Mouse (Mus musculus) testis, adult 2 months (tissue): Measurements from ENCODE around the gene Arhgap9. TPM values are rescaled to one million over a fixed set of nuclear protein-coding genes. Genes with fewer than 3 reads are reported as not detected.
"Not testable (repeated sequence)": the region's sequence is repeated elsewhere in the genome, so short reads cannot be mapped to it uniquely, and the experiment has no call there.

Source experiments
- H3K27ac ChIP-seq: fragments of 200-500 bp; 2 replicates; pipeline ENCODE4 v1.5.1; 2012; ENCODE audit warnings: low read depth, low read length; ENCODE audit not compliant: control insufficient read depth, insufficient read depth
- H3K27me3 ChIP-seq: fragments of 200-500 bp; 2 replicates; pipeline ENCODE4 v1.6.1; 2012; ENCODE audit warnings: mild to moderate bottlenecking, low read length, moderate library complexity; ENCODE audit not compliant: control insufficient read depth, insufficient read depth
- H3K36me3 ChIP-seq: fragments of 200-500 bp; 2 replicates; pipeline ENCODE4 v1.6.1; 2012; ENCODE audit warnings: mild to moderate bottlenecking, low read length; ENCODE audit not compliant: control insufficient read depth, insufficient read depth
- H3K4me1 ChIP-seq: fragments of 200-500 bp; 2 replicates; pipeline ENCODE4 v1.6.1; 2012; ENCODE audit warnings: low read length; ENCODE audit not compliant: control insufficient read depth, insufficient read depth
- H3K4me3 ChIP-seq: fragments of 200-500 bp; 2 replicates; pipeline ENCODE4 v1.5.1; 2012; ENCODE audit warnings: low read depth, mild to moderate bottlenecking, low read length, moderate library complexity, mixed read lengths; ENCODE audit not compliant: control insufficient read depth
- CTCF ChIP-seq: fragments of 200-500 bp; IDR thresholded peaks from 2 replicates; pipeline ENCODE4 v1.5.1; 2012; ENCODE audit warnings: low read depth, mild to moderate bottlenecking, inconsistent platforms, low read length, moderate library complexity; ENCODE audit not compliant: control insufficient read depth, insufficient read depth, insufficient replicate concordance
- POLR2A ChIP-seq: fragments of 200-500 bp; IDR thresholded peaks from 2 replicates; pipeline ENCODE4 v1.6.1; 2012; ENCODE audit warnings: low read depth, mild to moderate bottlenecking, inconsistent platforms, low read length, moderate library complexity; ENCODE audit not compliant: control insufficient read depth
- polyA plus RNA-seq: library from polyadenylated mRNA; depleted of rRNA; stranded (reverse); fragments of >200 nt; gene quantifications from 2 replicates; pipeline ENCODE4 v1.2.3, GENCODE M21; 2012

The Arhgap9 gene
- polyA plus RNA-seq, 1 experiment, result 0.32 TPM

- Histone ChIP-seq H3K27me3 (no peaks in the 10 kb centered on the region), H3K27ac (0 out of 2 replicates have a peak overlapping the region, but pooled peaks have one; percentile 30), H3K4me3 (no peak overlapping the region), H3K4me1 (peaks cover 6% of the 10 kb centered on the region), H3K36me3 (peaks cover 3% of the 10 kb centered on the region)
- TF ChIP-seq POLR2A, result no peak
- TF ChIP-seq CTCF, result no peak
These were observed 28.1 kb upstream of the Arhgap9 start for GRCm38 (mm10) chr10:127293590-127294113.

GRCm38 (mm10) chr10:127294895-127295510, 26.8 kb upstream of the Arhgap9 start:
- H3K27me3 ChIP-seq, result no peaks in the 10 kb centered on the region
- H3K27ac ChIP-seq, result no peak overlapping the region
- TF ChIP-seq CTCF (no peak), POLR2A (no peak)
- H3K4me3 ChIP-seq, result no peak overlapping the region
- peaks cover 3% of the 10 kb centered on the region for H3K4me1 ChIP-seq
- peaks cover 3% of the 10 kb centered on the region for H3K36me3 ChIP-seq

- Histone ChIP-seq H3K36me3 (peaks cover 3% of the 10 kb centered on the region), H3K4me1 (peaks cover 3% of the 10 kb centered on the region), H3K27ac (no peak overlapping the region), H3K4me3 (no peak overlapping the region), H3K27me3 (no peaks in the 10 kb centered on the region)
- TF ChIP-seq CTCF (no peak), POLR2A (0 out of 2 replicates have a peak, but pooled peaks have one; percentile 33)
These were observed 25.6 kb upstream of the Arhgap9 start for GRCm38 (mm10) chr10:127295986-127296794.

GRCm38 (mm10) chr10:127297015-127297871, 24.5 kb upstream of the Arhgap9 start:
- no peak overlapping the region for H3K4me3 ChIP-seq
- TF ChIP-seq POLR2A (no peak), CTCF (no peak)
- peaks cover 3% of the 10 kb centered on the region for H3K36me3 ChIP-seq

GRCm38 (mm10) chr10:127300361-127300760, 21.4 kb upstream of the Arhgap9 start:
- TF ChIP-seq CTCF (no peak), POLR2A (no peak)
- Histone ChIP-seq H3K36me3 (peaks cover 3% of the 10 kb centered on the region; the same call in 1 of the 2 replicates), H3K27me3 (no peaks in the 10 kb centered on the region), H3K4me1 (no peaks in the 10 kb centered on the region), H3K4me3 (no peak overlapping the region), H3K27ac (no peak overlapping the region)

More at GRCm38 (mm10) chr10:127297015-127297871, 24.5 kb upstream of the Arhgap9 start:
- no peaks in the 10 kb centered on the region for H3K4me1 ChIP-seq
- H3K27me3 ChIP-seq, result no peaks in the 10 kb centered on the region
- no peak overlapping the region for H3K27ac ChIP-seq

GRCm38 (mm10) chr10:127303136-127303535, 18.6 kb upstream of the Arhgap9 start:
- H3K4me3 ChIP-seq, result no peak overlapping the region
- H3K4me1 ChIP-seq, result no peaks in the 10 kb centered on the region
- TF ChIP-seq POLR2A (no peak), CTCF (no peak)
- no peak overlapping the region for H3K27ac ChIP-seq
- H3K27me3 ChIP-seq, result no peaks in the 10 kb centered on the region
- H3K36me3 ChIP-seq, result no peaks in the 10 kb centered on the region

- H3K36me3 ChIP-seq, H3K27ac ChIP-seq, H3K4me3 ChIP-seq, H3K4me1 ChIP-seq, H3K27me3 ChIP-seq: not testable (repeated sequence)
These were observed 12.6 kb upstream of the Arhgap9 start for GRCm38 (mm10) chr10:127309167-127309566.
